Mouse (Mus musculus) thymus, postnatal 36 days (tissue): ENCODE results near the gene Tfap4.
A peak's percentile ranks its signal among the peaks of the same experiment; 100 is the strongest.
"Not testable (repeated sequence)": the region's sequence is repeated elsewhere in the genome, so short reads cannot be mapped to it uniquely, and the experiment has no call there.

Source experiments
- DNase-seq, 2 experiments: peaks; one replicate each; pipeline ENCODE4 v3.0.0; 2022; ENCODE audit warnings: mixed read lengths in 2 of 2

Tfap4 gene

GRCm38 (mm10) chr16:4592909-4593875, 33.5 kb upstream of the Tfap4 start:
- peak; percentile 41 to 42 for DNase-seq

DNA sequence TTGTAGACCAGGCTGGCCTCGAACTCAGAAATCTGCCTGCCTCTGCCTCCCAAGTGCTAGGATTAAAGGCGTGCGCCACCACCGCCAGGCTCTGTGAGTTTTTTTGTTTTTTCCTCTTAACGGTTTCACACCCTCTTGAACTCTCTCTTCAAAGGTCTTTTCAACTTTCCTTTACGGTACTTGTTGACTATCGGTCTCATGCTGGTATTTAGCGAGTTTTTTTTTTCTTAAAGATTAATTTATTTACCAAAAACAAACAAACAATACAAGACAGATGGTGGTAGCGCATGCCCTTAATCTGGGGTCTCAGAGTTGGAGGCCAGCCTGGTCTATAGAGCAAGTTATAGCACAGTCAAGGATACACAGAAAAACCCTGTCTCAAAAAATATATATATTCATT, 30.6 kb upstream of the Tfap4 start:
- DNase-seq, result no peak

GRCm38 (mm10) chr16:4587516-4588210, 28.0 kb upstream of the Tfap4 start:
- DNase-seq, result no peak

- peak; percentile 95 to 96 for DNase-seq
Observed at GRCm38 (mm10) chr16:4586531-4587123, 27.0 kb upstream of the Tfap4 start.

GRCm38 (mm10) chr16:4585642-4586530, 26.2 kb upstream of the Tfap4 start:
- no peak for DNase-seq

- no peak for DNase-seq
Observed at GRCm38 (mm10) chr16:4584438-4584837, 24.8 kb upstream of the Tfap4 start.

DNA sequence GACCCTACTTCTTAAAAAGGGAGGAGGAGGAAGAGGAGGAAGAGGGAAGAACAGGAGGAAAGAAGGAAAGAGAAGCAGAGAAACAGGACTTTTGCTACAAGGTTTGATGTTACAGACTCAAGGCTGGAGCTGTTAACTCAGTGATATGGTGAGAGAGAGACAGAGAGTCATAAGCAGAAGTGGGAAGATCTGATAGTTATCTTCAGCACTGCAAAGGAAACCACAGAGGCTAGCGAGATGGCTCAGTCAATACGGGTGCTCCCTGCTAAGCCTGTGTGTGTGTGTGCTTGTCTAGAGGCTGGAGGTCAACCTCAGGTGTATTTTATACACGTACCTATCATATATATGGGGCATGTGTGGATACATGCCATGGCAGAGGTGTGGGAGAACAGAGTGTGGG, 24.2 kb upstream of the Tfap4 start:
- DNase-seq, result no peak

- DNase-seq, result not testable (repeated sequence)
Observed at GRCm38 (mm10) chr16:4581179-4581578, 21.5 kb upstream of the Tfap4 start.

DNA sequence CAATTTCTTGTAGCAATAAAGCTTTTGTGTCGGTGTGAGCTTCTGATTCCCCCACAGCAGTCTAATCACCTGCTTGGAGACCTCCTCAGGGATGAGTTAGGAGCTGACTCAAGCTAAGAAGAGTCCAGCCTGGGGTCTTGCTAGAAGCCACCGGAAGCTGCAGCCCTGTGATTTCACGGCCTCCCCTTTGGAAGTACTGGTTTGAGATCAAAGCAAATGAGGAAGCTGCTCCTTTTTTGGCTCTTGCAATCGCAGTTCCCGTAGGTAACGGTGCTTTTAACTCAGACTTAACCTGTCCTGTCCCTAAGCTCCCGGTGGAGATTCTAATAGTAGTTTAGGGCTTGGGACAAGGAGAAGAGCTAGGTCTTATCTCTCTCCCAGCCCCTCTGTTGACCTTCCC, 19.0 kb upstream of the Tfap4 start:
- no peak for DNase-seq

DNA sequence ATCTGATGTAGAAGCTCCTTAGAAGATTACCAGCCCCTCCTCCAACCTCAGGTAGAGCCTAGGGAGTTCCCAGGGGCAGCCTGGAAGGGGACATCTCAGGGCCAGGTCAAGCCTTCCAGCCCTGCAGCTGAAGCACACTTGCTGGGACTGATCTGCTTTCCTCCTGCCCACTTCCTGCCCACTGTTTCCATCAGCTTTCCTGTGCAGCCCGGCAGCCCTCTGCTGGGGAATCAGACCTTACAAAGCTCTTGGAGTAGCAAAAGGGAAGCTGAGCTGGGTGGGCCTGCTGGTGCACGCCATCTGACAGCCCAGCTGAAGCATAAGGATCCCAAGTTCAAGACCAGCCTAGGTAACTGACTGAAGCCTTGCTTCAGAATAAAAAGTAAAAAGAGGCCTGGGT, 17.2 kb upstream of the Tfap4 start:
- peak in 1 of 2 experiments; percentile 42 for DNase-seq

DNA sequence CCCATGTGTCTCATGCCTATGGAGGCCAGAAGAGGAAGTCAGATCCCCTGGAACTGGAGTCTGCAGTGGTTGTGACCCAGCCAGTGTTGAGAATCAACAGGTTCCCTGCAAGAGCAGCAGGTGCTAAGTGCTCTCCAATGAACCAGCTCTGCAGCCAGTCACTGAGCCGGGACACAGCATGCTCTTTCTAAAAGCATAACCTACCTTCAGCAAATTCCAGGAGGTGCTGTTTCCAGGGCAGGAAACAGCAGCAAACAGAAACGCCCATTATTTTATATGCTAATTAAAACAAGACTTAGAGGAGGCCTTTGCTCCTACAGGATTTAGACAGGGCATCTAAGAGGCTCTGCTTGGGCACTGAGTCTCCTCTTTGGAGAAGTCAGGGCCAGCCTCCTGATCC, 16.4 kb upstream of the Tfap4 start:
- no peak for DNase-seq

- DNase-seq, result no peak
Observed at GRCm38 (mm10) chr16:4570737-4571136, 11.1 kb upstream of the Tfap4 start.

- DNase-seq, result peak; percentile 71 to 79
Observed at GRCm38 (mm10) chr16:4567912-4568311, 8.3 kb upstream of the Tfap4 start.

DNA sequence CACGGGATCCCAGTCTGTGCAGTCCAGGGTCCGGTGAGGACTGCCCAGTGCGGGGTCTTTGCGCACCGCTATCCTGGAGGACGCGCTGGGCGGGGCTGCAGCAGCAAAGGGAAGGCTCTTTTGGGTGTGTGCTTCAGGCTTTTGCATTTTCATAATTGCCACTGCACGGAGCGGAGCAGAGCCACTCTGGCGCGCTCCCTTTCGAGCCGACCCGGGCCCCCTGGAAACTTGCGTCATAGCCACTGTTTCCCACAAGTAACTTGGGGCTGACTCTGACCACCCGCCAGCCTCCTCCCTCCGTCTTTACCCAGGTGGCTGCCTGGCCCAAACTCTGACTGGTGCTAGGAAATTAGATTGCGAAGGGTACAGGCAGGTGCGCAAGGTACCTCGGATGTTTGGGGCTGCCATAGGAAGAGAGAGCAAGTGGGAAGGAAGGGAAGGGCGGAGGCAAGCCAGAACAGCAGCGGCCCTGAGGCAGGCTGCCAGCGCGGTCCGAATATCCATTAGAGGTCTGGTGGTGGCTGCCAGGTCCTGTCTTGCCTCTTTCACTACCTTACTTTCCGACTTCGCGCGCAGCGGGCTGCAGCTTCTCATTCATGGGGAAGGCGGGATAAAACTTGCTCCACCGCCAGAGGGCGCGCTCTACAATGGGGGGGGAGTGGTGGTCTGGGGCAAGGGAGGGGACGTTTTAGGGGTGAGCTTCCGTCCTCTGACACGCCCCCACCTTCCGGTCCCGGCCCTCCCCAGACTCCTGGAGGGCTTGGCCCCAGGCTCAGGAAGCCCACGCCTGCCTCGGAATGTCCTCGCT, 695 bp upstream of the Tfap4 start:
- DNase-seq, result peak; percentile 74 to 78

DNA sequence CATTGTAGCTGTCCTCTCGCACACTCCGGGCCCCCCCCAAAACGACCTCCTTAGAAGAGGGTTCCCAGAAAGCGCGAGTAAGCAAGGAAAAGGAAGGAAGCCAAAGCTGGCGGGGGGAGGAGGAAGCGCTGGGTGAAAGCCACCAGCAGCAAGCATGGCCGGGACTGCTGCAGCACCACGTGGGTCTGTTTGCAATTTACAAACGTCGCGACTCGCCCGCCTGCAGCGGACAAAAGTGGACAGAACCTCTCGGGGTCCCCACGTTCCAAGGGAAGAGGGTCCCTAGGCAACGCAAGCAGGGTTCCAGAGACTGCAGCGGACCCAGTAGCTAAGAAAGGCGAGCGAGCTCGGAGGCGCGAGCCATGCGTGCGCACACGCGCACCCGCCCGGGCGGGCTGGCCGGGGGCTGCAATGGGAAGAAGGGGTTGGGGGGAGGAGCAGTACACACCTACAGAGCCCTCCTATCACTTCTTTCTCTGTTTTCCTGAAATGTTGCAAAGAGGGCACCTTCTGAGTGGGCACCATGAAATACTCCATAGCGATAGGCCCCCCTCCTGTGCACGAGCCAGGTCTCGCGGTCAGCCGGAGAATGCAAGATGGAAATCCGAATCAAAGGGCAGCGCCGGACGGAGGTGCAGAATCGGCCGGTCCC, 548 bp downstream of the Tfap4 start:
- peak; percentile 63 to 72 for DNase-seq

GRCm38 (mm10) chr16:4558384-4558979, 1.2 kb downstream of the Tfap4 start:
- DNase-seq, result peak; percentile 88 to 91

DNA sequence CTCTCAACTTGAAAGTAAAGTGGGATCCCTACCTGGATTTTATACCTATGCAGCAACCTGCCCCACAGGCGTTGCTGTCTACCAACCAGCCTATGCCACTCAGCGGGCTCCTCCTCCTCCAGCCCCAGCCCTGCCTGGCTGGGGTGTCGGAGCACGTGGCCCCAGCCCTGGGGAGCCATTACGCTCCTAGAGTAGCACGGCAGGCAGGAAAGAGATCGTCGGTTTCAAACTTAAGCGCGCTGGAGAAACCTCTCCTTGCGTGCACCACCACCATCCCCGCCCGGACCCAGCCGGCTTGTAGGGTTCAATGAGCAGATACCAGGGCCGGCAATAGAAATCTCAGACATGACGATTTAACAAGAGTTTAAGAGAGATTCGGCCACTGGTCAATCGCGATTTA, 1.7 kb downstream of the Tfap4 start:
- DNase-seq, result peak; percentile 60 to 79

DNA sequence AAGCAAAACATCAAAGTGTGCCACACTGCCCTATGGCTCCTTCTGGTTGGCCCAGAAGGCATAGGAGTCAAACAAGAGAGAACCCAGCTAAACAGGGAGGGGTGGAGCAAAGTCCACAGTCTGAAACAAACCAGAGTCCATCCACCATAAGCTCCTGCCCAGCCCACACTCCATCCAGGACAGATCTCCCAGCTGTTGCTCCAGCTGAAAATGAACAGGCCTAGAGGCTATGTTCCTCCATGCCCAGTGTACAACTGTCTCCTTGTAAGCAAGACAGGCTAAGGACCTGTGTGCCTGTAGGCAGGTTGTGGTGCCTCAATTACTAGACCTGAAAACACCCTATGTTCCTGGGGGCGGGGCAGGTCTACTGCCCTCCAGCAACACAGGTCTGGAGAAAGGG, 2.6 kb downstream of the Tfap4 start:
- DNase-seq, result no peak

DNA sequence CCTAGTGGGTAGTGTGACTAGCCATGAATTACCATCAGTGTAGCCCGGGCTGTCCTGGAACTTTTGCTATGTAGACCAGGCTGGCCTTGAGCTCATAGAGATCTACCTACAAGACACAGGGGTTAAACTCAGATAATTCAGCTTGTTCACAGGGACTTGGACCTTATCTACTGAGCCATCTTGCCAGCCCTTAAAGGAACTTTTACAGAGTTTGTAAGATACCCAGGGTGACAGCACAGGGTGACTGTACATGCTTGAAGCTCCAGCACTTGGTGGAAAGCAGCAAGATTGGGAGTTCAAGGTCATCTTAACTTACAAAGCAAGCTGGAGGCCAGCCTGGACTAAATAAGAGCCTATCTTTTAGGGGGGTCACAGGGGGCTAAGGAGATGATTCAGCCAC, 4.1 kb downstream of the Tfap4 start:
- DNase-seq, result no peak

- no peak for DNase-seq
Observed at GRCm38 (mm10) chr16:4552829-4553550, 6.7 kb downstream of the Tfap4 start.
